Mouse (Mus musculus) liver, adult 2 months (tissue): ENCODE measurements around the gene Myo6. TPM values are rescaled to one million over a fixed set of nuclear protein-coding genes. Genes with fewer than 3 reads are reported as not detected.

Experiments
- DNase-seq: peaks from one replicate; pipeline ENCODE4 v3.0.0-alpha.2; 2011; ENCODE audit warnings: low read depth, low spot score; ENCODE audit errors: extremely low read depth
- H3K27ac ChIP-seq: fragments of 200-500 bp; replicated peaks from 2 replicates; pipeline ENCODE4 v1.5.1; 2012; ENCODE audit warnings: low read depth, mild to moderate bottlenecking, control low read depth, inconsistent platforms, low read length; ENCODE audit not compliant: insufficient read depth
- H3K27me3 ChIP-seq: fragments of 200-500 bp; 2 replicates; pipeline ENCODE4 v1.6.1; 2012; ENCODE audit warnings: mild to moderate bottlenecking, moderate library complexity, low read length, inconsistent platforms; ENCODE audit not compliant: control insufficient read depth, insufficient read depth
- H3K36me3 ChIP-seq: fragments of 200-500 bp; 2 replicates; pipeline ENCODE4 v1.6.1; 2012; ENCODE audit warnings: low read length, inconsistent platforms; ENCODE audit not compliant: control insufficient read depth, insufficient read depth
- H3K4me1 ChIP-seq: fragments of 200-500 bp; 2 replicates; pipeline ENCODE4 v1.6.1; 2011; ENCODE audit warnings: low read length; ENCODE audit not compliant: control insufficient read depth, insufficient read depth
- H3K4me3 ChIP-seq: fragments of 200-500 bp; 2 replicates; pipeline ENCODE4 v1.5.1; 2011; ENCODE audit warnings: low read depth, mild to moderate bottlenecking, control low read depth, low read length, moderate library complexity; ENCODE audit not compliant: insufficient read depth
- H3K79me2 ChIP-seq: fragments of 200-500 bp; 2 replicates; pipeline ENCODE4 v1.6.1; 2012; ENCODE audit warnings: inconsistent platforms, mild to moderate bottlenecking, low read length, moderate library complexity; ENCODE audit not compliant: control insufficient read depth, insufficient read depth
- H3K9ac ChIP-seq: fragments of 200-500 bp; 2 replicates; pipeline ENCODE4 v1.6.1; 2012; ENCODE audit warnings: low read depth, mild to moderate bottlenecking, control low read depth, inconsistent platforms, low read length
- CTCF ChIP-seq: fragments of 200-500 bp; IDR thresholded peaks from 2 replicates; pipeline ENCODE4 v1.5.1; 2011; ENCODE audit warnings: low read depth, low read length, control low read depth
- POLR2A ChIP-seq: fragments of 200-500 bp; IDR thresholded peaks from 2 replicates; pipeline ENCODE4 v1.6.1; 2011; ENCODE audit warnings: low read length, control low read depth; ENCODE audit not compliant: insufficient read depth; ENCODE audit errors: extremely low read depth
- WGBS: fragments of 180-500 bp; shearing (Covaris S2); methylation state at CpG from one replicate; pipeline ENCODE4 v1.1.7; 2018; 5-methylcytosine and 5-hydroxymethylcytosine counted together
- polyA plus RNA-seq: library from polyadenylated mRNA; depleted of rRNA; stranded (reverse); fragments of >200 nt; gene quantifications from 2 replicates; pipeline ENCODE4 v1.2.3, GENCODE M21; 2012
- total RNA-seq: library from RNA; depleted of rRNA; stranded (reverse); fragments of >200 nt; gene quantifications from 2 replicates; pipeline ENCODE4 v1.2.3, GENCODE M21; 2014

Gene Myo6
- total and polyA plus RNA-seq, 2 experiments = 12.4 to 31.7 TPM

- no peak for TF ChIP-seq POLR2A
- TF ChIP-seq CTCF = no peak
- Histone ChIP-seq H3K9ac (no peak overlapping the region), H3K4me3 (no peak overlapping the region), H3K36me3 (peaks cover 51% of the 10 kb centered on the region), H3K27ac (no peak overlapping the region), H3K4me1 (no peaks in the 10 kb centered on the region), H3K79me2 (no peaks in the 10 kb centered on the region), H3K27me3 (no peaks in the 10 kb centered on the region)
- DNase-seq = peak; percentile 16
- 82% methylated on average over 7 of the region's 7 CpGs for WGBS
Observed at GRCm38 (mm10) chr9:80266507-80266906, 101.7 kb downstream of the Myo6 start.

- TF ChIP-seq POLR2A (no peak), CTCF (no peak)
- Histone ChIP-seq H3K4me1 (no peaks in the 10 kb centered on the region), H3K27ac (no peak overlapping the region), H3K9ac (no peak overlapping the region), H3K4me3 (no peak overlapping the region), H3K79me2 (no peaks in the 10 kb centered on the region), H3K27me3 (no peaks in the 10 kb centered on the region), H3K36me3 (peaks cover 53% of the 10 kb centered on the region)
- DNase-seq = no peak
- 86% methylated on average over 8 of the region's 8 CpGs for WGBS
Observed at GRCm38 (mm10) chr9:80269596-80269995, 104.8 kb downstream of the Myo6 start.

- H3K36me3 ChIP-seq = peaks cover 58% of the 10 kb centered on the region
- DNase-seq = no peak
- H3K79me2 ChIP-seq = no peaks in the 10 kb centered on the region
- no peak overlapping the region for H3K9ac ChIP-seq
- no peaks in the 10 kb centered on the region for H3K27me3 ChIP-seq
- WGBS = 91% methylated on average over 1 of the region's 1 CpGs
- no peak overlapping the region for H3K27ac ChIP-seq
- H3K4me1 ChIP-seq = no peaks in the 10 kb centered on the region
- TF ChIP-seq POLR2A (no peak), CTCF (no peak)
- H3K4me3 ChIP-seq = no peak overlapping the region
Observed at GRCm38 (mm10) chr9:80272951-80273350, 108.1 kb downstream of the Myo6 start.

- 88% methylated on average over 8 of the region's 8 CpGs for WGBS
- Histone ChIP-seq H3K4me3 (no peak overlapping the region), H3K36me3 (peaks cover 61% of the 10 kb centered on the region), H3K27me3 (no peaks in the 10 kb centered on the region), H3K27ac (no peak overlapping the region), H3K9ac (no peak overlapping the region), H3K4me1 (no peaks in the 10 kb centered on the region), H3K79me2 (no peaks in the 10 kb centered on the region)
- no peak for DNase-seq
- TF ChIP-seq CTCF (no peak), POLR2A (no peak)
Observed at GRCm38 (mm10) chr9:80275053-80275771, 110.4 kb downstream of the Myo6 start.

GRCm38 (mm10) chr9:80275772-80276134, 110.9 kb downstream of the Myo6 start:
- Histone ChIP-seq H3K4me1 (no peaks in the 10 kb centered on the region), H3K4me3 (no peak overlapping the region), H3K27ac (no peak overlapping the region), H3K9ac (no peak overlapping the region), H3K27me3 (no peaks in the 10 kb centered on the region), H3K79me2 (no peaks in the 10 kb centered on the region), H3K36me3 (peaks cover 62% of the 10 kb centered on the region)
- no peak for DNase-seq
- TF ChIP-seq POLR2A = no peak
- TF ChIP-seq CTCF = no peak
- WGBS = 76% methylated on average over 1 of the region's 1 CpGs

GRCm38 (mm10) chr9:80277157-80277556, 112.3 kb downstream of the Myo6 start:
- Histone ChIP-seq H3K79me2 (no peaks in the 10 kb centered on the region), H3K27ac (no peak overlapping the region), H3K36me3 (peaks cover 64% of the 10 kb centered on the region), H3K4me1 (no peaks in the 10 kb centered on the region), H3K4me3 (no peak overlapping the region), H3K27me3 (no peaks in the 10 kb centered on the region), H3K9ac (no peak overlapping the region)
- TF ChIP-seq CTCF = no peak
- TF ChIP-seq POLR2A = no peak
- DNase-seq = no peak
- 85% methylated on average over 2 of the region's 2 CpGs for WGBS
